Mouse (Mus musculus): ENCODE results near the gene Ldlrad3. TPM values are rescaled to one million over a fixed set of nuclear protein-coding genes. Genes with fewer than 3 reads are reported as not detected.

Ldlrad3 gene
- total RNA-seq, 2 experiments from 2014 or later, result 21.0 to 27.0 TPM

DNA sequence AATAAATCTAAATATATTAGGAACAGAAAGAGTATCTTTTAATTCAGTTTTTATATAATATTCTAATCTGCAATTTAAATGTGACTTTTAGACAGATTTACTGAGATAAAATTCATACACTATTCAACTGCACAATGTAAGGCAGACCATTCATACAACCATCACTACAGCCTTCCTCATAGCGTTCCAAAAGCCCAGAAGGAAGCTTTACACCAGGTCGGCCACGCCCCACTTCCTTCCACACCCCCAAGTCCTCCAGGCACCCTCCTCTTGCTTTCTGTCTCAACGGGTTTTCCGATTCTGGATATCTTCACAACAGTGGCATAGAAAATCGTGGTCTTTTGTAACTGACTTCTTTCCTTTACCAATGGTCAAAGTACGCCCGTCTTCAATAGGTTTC lies 39.8 kb downstream of the Ldlrad3 start:
- peak; percentile 81 for ATAC-seq (replicated peaks; ENCODE audit: poor library complexity)

DNA sequence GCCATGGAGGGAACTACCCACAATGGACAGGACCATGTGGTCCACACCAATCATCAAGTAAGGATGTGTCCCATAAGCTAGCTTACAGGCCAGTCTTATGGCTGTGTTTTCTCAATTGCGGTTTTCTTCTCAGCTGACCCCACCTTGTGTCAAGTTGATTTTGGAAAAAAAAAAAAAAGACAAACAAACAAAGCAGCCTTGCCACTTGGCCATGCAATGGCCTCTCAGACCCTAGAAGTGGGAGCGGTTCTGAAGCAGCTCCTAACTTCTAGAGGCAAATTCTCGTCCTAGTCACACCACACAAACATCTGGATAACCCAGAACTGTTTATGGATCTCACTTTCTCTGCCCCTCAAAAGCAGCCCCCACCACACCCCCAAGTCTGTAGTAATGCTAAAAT lies 41.1 kb downstream of the Ldlrad3 start:
- no peak for ATAC-seq (replicated peaks; ENCODE audit: poor library complexity)

GRCm38 (mm10) chr2:102144311-102144710 lies 41.9 kb downstream of the Ldlrad3 start:
- peak; percentile 67 for ATAC-seq (replicated peaks; ENCODE audit: poor library complexity)

DNA sequence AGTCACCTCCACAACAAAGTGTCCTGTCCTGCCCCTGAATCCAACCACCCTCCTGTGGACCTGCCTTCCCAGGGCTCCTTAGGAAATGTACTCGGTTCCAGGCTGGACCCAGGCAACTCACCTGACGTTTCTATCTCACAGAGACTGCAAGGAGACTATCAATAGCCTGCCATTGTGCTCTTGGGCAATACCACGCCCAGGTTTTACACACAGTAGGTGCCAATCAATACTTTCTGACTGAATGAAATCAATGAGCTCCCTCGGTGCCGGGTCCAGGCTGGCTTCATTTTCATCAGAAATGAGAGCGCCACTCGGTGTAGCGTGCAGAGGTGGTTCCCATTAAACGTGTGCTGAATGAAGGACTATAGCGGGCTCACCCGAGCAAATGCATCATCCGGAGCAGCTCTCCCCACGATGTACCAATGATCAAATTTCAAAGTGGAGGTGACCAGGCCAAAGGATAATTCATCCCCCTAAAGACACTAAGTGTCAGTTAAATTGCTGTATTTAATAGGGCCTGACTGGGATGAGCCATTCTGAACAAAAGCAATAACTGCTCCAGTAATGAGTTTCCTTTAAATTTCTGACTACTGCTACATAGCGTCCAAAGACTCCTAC lies 43.4 kb downstream of the Ldlrad3 start:
- ATAC-seq (replicated peaks; ENCODE audit: poor library complexity), result no peak

- no peak for ATAC-seq (replicated peaks; ENCODE audit: poor library complexity)
These were observed 44.0 kb downstream of the Ldlrad3 start for GRCm38 (mm10) chr2:102142197-102142623.

GRCm38 (mm10) chr2:102141199-102141598 lies 45.0 kb downstream of the Ldlrad3 start:
- no peak for ATAC-seq (replicated peaks; ENCODE audit: poor library complexity)

DNA sequence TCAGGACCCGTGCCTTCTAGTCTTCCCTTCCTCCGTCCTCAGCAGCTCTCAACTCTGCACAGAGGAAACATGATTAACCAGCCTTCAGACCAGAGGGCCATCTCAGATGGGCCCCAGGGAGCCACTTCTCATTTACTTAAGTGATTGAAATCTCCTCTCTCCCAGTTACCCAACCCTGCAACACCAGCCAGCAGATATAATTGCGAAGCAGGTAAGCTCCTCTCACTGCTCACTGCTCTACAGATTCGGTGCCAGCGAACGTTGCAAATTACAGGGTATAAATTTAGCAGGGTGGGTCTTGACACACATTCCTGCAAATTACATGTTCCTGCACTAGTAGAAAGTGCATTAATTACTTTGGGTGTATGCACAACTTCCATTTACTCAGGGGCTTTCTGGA lies 48.3 kb downstream of the Ldlrad3 start:
- ATAC-seq (replicated peaks; ENCODE audit: poor library complexity), result peak; percentile 49

DNA sequence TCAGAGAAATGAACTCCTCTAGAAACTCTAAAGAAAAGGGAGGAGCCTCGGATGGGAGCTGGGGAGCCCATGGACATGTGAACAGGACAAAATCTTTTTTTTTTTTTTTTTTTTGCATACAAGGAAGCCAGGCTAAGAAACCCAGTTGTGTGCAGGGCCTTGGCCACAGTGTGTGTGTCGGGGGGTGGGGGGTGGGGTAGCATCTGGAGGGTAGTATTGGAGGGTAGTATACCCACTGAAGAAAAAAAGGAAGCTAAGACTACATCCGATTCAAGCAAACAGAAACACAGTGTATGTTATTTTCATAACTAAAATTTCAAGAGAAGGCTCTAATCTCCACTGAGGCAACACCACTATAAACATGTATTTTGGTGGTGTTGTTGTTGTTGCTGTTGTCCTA lies 50.0 kb downstream of the Ldlrad3 start:
- peak; percentile 43 for ATAC-seq (replicated peaks; ENCODE audit: poor library complexity)

GRCm38 (mm10) chr2:102134510-102135262 lies 51.5 kb downstream of the Ldlrad3 start:
- no peak for ATAC-seq (replicated peaks; ENCODE audit: poor library complexity)

DNA sequence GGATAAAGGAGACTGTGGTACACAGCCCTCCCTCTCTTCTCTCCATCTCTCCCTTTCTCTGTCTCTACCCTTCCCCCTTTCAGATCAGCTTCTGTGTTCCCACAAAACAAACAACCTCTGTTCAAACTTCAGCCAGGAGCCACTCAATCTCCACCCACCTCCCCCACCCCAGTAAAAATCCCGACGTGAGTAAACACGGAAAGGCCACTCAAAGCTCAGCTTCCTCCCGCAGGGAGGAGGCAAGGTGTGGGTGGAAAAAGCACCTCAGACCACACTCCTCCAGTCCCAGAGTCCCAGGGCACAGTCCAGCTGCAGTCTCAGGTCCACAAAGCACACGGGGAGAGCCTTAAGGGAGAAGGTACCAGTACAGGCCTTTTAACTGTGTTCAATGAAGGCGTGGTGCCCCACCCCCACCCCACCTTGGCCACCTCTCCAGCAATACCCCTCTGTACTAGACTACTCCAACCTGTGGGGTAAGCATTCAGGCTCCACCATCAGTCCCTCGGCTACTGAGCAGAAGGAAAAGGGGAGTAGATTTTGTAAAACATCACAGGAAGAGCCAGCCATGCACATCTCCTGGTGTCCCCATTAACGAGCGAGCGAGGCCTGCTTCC lies 53.1 kb downstream of the Ldlrad3 start:
- no peak for ATAC-seq (replicated peaks; ENCODE audit: poor library complexity)

DNA sequence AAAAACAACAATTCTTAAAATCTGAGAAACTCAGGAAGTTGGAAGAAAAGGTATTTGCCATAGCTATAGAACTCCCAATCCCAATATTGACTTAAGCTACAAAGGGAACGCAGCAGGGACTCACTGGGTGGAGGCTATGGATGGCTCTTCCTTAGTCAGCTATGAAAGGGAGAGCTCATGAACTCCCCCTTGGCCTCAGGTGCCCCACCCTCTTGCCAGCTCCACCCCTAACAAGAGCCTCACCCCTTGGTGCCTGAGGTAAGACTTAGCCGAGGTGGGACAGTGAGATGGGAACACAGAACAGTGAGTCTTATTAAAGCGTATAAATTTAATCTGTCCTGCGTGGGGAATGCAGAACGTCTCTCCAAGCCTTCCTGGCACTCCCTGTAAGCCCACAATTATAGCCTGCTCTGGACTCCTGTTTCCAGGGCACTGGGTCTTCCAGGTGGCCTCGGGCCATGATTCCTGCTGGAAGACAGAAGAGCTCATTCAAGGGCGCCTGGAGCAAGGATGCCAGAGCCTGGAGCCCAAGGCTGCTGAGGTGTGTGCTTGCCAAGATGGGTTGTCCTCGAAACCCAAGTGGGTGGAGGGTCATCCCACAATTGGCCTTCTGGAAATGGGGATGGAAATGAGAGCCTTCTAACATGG lies 55.9 kb downstream of the Ldlrad3 start:
- ATAC-seq (replicated peaks; ENCODE audit: poor library complexity), result no peak

GRCm38 (mm10) chr2:102129235-102129634 lies 57.0 kb downstream of the Ldlrad3 start:
- ATAC-seq (replicated peaks; ENCODE audit: poor library complexity), result no peak

DNA sequence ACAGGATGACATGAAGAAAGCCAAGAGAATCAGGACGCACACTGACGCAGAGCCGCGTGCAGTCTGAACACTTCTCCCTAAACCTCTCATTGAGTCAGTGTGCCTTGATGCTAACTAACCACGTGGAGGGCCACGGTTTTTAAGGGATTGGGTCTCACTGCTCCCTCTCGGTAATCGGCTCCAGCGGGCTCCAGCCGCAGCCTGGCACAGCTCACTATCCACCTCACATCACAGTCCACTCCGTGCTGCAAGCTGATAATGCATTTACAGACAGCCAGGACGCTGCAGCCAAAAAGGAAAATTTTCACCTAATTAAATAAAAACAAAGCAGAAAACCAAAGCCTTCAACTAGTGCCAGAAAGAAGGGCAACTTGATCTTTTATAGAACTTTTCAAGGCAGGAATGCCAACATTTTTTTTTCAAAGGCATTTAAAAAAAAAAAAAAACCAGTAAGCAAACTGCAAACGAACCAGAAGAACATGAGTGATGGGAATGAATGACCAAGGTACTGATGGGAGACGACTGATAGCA lies 57.6 kb downstream of the Ldlrad3 start:
- ATAC-seq (replicated peaks; ENCODE audit: poor library complexity), result no peak

GRCm38 (mm10) chr2:102127791-102128387 lies 58.3 kb downstream of the Ldlrad3 start:
- no peak for ATAC-seq (replicated peaks; ENCODE audit: poor library complexity)

DNA sequence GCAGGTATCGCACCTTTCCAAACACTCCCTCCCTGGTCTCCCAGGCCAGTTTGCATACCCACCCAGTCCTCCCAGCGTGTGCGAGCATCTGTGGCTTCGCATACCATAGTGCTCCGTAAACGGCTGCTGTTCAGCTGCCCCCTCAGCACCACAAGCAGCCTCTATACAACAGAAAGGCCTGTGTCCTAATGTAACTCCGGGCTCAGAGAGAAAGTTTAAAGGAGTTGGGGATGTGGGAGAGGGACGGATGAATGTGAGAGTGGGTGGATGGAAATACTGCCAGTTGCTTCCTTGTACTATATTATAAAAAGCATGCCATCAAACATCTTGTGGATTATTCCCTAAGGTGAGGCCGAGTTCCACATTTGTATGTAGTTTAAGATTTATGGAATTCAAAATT lies 59.0 kb downstream of the Ldlrad3 start:
- no peak for ATAC-seq (replicated peaks; ENCODE audit: poor library complexity)

GRCm38 (mm10) chr2:102126076-102126475 lies 60.1 kb downstream of the Ldlrad3 start:
- no peak for ATAC-seq (replicated peaks; ENCODE audit: poor library complexity)

DNA sequence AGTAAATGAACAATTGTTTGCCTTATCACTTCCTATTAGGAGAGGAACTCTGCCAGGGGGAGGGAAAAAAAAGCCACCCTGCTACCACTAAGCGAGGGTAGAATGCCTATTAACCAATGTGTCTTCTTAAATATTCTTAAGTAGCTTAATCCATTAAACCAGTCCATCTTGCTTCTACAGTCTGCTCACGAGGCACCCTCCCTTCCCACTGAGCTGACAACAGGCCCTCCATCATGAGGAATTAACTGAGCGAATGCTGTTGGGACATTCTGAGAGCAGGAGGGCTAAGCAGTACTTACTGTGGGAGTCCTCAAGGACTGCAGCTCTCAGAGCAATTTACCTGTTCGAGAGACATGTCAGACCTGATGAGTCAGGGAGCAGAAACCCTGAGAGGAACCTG lies 61.1 kb downstream of the Ldlrad3 start:
- ATAC-seq (replicated peaks; ENCODE audit: poor library complexity), result no peak

GRCm38 (mm10) chr2:102122146-102122515 lies 64.1 kb downstream of the Ldlrad3 start:
- ATAC-seq (replicated peaks; ENCODE audit: poor library complexity), result no peak

DNA sequence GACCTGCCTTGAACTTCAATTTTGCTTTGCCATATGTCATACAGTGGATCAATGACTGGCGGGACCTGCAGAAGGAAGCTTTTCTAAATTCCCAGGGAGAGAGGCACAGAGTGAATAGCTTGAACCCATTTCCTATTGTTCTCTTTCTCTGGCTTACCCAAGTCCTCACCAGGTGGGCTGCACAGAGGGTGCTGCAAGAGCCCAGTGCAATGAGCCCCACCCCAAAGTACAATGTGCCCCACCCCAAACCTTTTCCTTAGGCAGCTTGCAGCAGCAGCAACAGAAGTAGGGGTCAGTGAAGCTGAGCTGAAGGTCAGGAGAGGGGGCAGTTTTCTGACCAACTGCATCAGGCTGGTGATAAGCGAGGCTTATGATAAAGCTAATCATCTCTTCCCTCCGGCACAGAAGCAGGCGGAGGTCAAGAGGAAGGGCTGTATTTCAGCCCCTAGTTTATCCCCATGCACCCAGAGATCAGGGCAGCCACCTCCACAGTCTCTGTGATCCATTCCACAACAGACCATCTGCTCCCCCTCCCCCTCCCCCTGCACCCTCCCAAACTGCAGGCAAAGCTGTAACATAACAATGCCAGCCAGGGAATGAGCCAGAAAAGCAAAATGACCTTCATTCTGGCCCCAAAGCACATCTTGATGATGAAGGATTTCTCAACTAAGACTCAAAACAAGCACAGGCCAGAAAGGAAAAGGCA lies 64.6 kb downstream of the Ldlrad3 start:
- no peak for ATAC-seq (replicated peaks; ENCODE audit: poor library complexity)

- ATAC-seq (replicated peaks; ENCODE audit: poor library complexity), result no peak
These were observed 66.3 kb downstream of the Ldlrad3 start for GRCm38 (mm10) chr2:102119751-102120505.
